Comparison of ENCODE assay signal across 12 mouse cellular contexts in genomic region chr11:119663876-119664275, GRCm38 (mm10).
A peak's percentile ranks its signal among the peaks of the same experiment; 100 is the strongest.
DNase-seq lines count a peak whose midpoint lies in the region; ATAC-seq lines count a peak whose summit lies in the region.
"Had no signal": no experiment of that assay in that cellular context is flagged by ENCODE, and none has a peak within 500 bp of the region (broad histone marks: within the 10 kb centered on the region; RNA-seq: fewer than 3 reads in every experiment).

No protein-coding gene starts in this region.

- H3K4me1 ChIP-seq in neural tube, embryonic 15.5 days: peaks cover 39% of the 10 kb centered on the region

- H3K4me2 ChIP-seq in neural tube, embryonic 15.5 days: no peak overlapping the region
- H3K4me2 ChIP-seq: lung, embryonic 15.5 days had no signal

- no peaks in the 10 kb centered on the region for H3K9me3 ChIP-seq in neural tube, embryonic 15.5 days (replicated peaks)
- H3K9me3 ChIP-seq: lung, embryonic 15.5 days had no signal

- H3K27me3 ChIP-seq in neural tube, embryonic 15.5 days (replicated peaks): no peaks in the 10 kb centered on the region
- H3K27me3 ChIP-seq: lung, embryonic 15.5 days had no signal

- intact Hi-C loops in heart, postnatal 25 days (cut with DNase I): no loop called here

- ATAC-seq in neural tube, embryonic 15.5 days (ENCODE audit: low FRiP score): no peak; the same call in 1 of the 2 replicates
- ATAC-seq: intestine, embryonic 16.5 days had no signal

- peak; percentile 19 for DNase-seq in heart, adult 8-10 months (ENCODE audit: low spot score)
- no peak for DNase-seq in heart, postnatal 25 days (ENCODE audit: low spot score)
- peak; percentile 23 for DNase-seq in ovary, adult 18-20 months (ENCODE audit: low spot score)
- no peak for DNase-seq in ovary, postnatal 14 days (ENCODE audit: low spot score)
- peak; percentile 14 for DNase-seq in gastrocnemius, postnatal 10 days
- no peak for DNase-seq in MN1 (ENCODE audit: low spot score)
- DNase-seq in right cerebral cortex, postnatal 4 days: no peak
- DNase-seq: cerebellum, adult 9-11 months; thymus, postnatal 14 days had no signal

- peak overlapping the region; percentile 63 for H3K27ac ChIP-seq in neural tube, embryonic 15.5 days (replicated peaks)
- H3K27ac ChIP-seq: lung, embryonic 15.5 days had no signal

- WGBS in neural tube, embryonic 15.5 days: 81% methylated on average over 2 of the region's 2 CpGs

- H3K9ac ChIP-seq in neural tube, embryonic 15.5 days (replicated peaks): no peak overlapping the region
- H3K9ac ChIP-seq: lung, embryonic 15.5 days had no signal

- no peak overlapping the region for H3K4me3 ChIP-seq in neural tube, embryonic 15.5 days (replicated peaks)
- H3K4me3 ChIP-seq: lung, embryonic 15.5 days had no signal

- no peaks in the 10 kb centered on the region for H3K36me3 ChIP-seq in neural tube, embryonic 15.5 days
- H3K36me3 ChIP-seq: lung, embryonic 15.5 days had no signal

Comparison
In these comparisons a context has a peak if more than half of its experiments do, and no peak if none do; other contexts are left out.
1. DNase-seq: peak in heart, adult 8-10 months (single experiment), ovary, adult 18-20 months (single experiment) and gastrocnemius, postnatal 10 days (single experiment); none in heart, postnatal 25 days (single experiment), ovary, postnatal 14 days (single experiment), MN1 (single experiment) and right cerebral cortex, postnatal 4 days (single experiment).